Mouse (Mus musculus): Measurements from ENCODE around the gene Bmper. TPM values are rescaled to one million over a fixed set of nuclear protein-coding genes. Genes with fewer than 3 reads are reported as not detected.

Gene Bmper
- total and polyA plus RNA-seq, 2 experiments from 2014 or later: 6.7 to 9.9 TPM

- Histone ChIP-seq H3K9ac (replicated peaks; ENCODE audit: low read length) (no peak overlapping the region), H3K4me3 (ENCODE audit: low read length) (no peak overlapping the region), H3K9me3 (ENCODE audit: low read length) (no peaks in the 10 kb centered on the region), H3K4me2 (ENCODE audit: low read depth, low read length) (no peak overlapping the region), H3K4me1 (ENCODE audit: insufficient read depth, low read length) (no peaks in the 10 kb centered on the region), H3K27ac (no peak overlapping the region), H3K36me3 (ENCODE audit: insufficient read depth, low read length) (no peaks in the 10 kb centered on the region), H3K27me3 (ENCODE audit: insufficient read depth, low read length) (no peaks in the 10 kb centered on the region)
- 71% methylated on average over 5 of the region's 5 CpGs for WGBS
- TF ChIP-seq CTCF (IDR thresholded peaks at IDR 0.05; ENCODE audit: low read depth): no peak
- DNase-seq (ENCODE audit: low spot score): no peak
- ATAC-seq: no peak
These were observed 131.4 kb downstream of the Bmper start for GRCm38 (mm10) chr9:23354201-23354820.

GRCm38 (mm10) chr9:23358108-23358507, 135.2 kb downstream of the Bmper start:
- Histone ChIP-seq H3K4me2 (ENCODE audit: low read depth, low read length) (no peak overlapping the region), H3K27me3 (ENCODE audit: insufficient read depth, low read length) (no peaks in the 10 kb centered on the region), H3K4me3 (ENCODE audit: low read length) (no peak overlapping the region), H3K27ac (no peak overlapping the region), H3K4me1 (ENCODE audit: insufficient read depth, low read length) (no peaks in the 10 kb centered on the region), H3K9ac (replicated peaks; ENCODE audit: low read length) (no peak overlapping the region), H3K9me3 (ENCODE audit: low read length) (no peaks in the 10 kb centered on the region), H3K36me3 (ENCODE audit: insufficient read depth, low read length) (no peaks in the 10 kb centered on the region)
- DNase-seq (ENCODE audit: low spot score) (no peak), ATAC-seq (no peak)
- no peak for TF ChIP-seq CTCF (IDR thresholded peaks at IDR 0.05; ENCODE audit: low read depth)
- 93% methylated on average over 2 of the region's 2 CpGs for WGBS

GRCm38 (mm10) chr9:23363139-23363538, 140.3 kb downstream of the Bmper start:
- 74% methylated on average over 2 of the region's 2 CpGs for WGBS
- ATAC-seq (no peak), DNase-seq (ENCODE audit: low spot score) (no peak)
- no peaks in the 10 kb centered on the region for H3K9me3 ChIP-seq (ENCODE audit: low read length)
- H3K9ac ChIP-seq (replicated peaks; ENCODE audit: low read length): no peak overlapping the region
- H3K4me3 ChIP-seq (ENCODE audit: low read length): no peak overlapping the region
- no peaks in the 10 kb centered on the region for H3K36me3 ChIP-seq (ENCODE audit: insufficient read depth, low read length)
- H3K27me3 ChIP-seq (ENCODE audit: insufficient read depth, low read length): no peaks in the 10 kb centered on the region
- no peak for TF ChIP-seq CTCF (IDR thresholded peaks at IDR 0.05; ENCODE audit: low read depth)
- no peak overlapping the region for H3K4me2 ChIP-seq (ENCODE audit: low read depth, low read length)
- H3K4me1 ChIP-seq (ENCODE audit: insufficient read depth, low read length): no peaks in the 10 kb centered on the region
- no peak overlapping the region for H3K27ac ChIP-seq

GRCm38 (mm10) chr9:23363540-23363939, 140.7 kb downstream of the Bmper start:
- no peak overlapping the region for H3K27ac ChIP-seq
- no peaks in the 10 kb centered on the region for H3K4me1 ChIP-seq (ENCODE audit: insufficient read depth, low read length)
- no peak overlapping the region for H3K9ac ChIP-seq (replicated peaks; ENCODE audit: low read length)
- H3K9me3 ChIP-seq (ENCODE audit: low read length): no peaks in the 10 kb centered on the region
- H3K4me2 ChIP-seq (ENCODE audit: low read depth, low read length): no peak overlapping the region
- DNase-seq (ENCODE audit: low spot score): no peak
- ATAC-seq: no peak
- WGBS: 90% methylated on average over 7 of the region's 7 CpGs
- H3K36me3 ChIP-seq (ENCODE audit: insufficient read depth, low read length): no peaks in the 10 kb centered on the region
- no peak for TF ChIP-seq CTCF (IDR thresholded peaks at IDR 0.05; ENCODE audit: low read depth)
- H3K4me3 ChIP-seq (ENCODE audit: low read length): no peak overlapping the region
- H3K27me3 ChIP-seq (ENCODE audit: insufficient read depth, low read length): no peaks in the 10 kb centered on the region

GRCm38 (mm10) chr9:23364047-23364446, 141.2 kb downstream of the Bmper start:
- Histone ChIP-seq H3K9ac (replicated peaks; ENCODE audit: low read length) (no peak overlapping the region), H3K4me2 (ENCODE audit: low read depth, low read length) (no peak overlapping the region), H3K36me3 (ENCODE audit: insufficient read depth, low read length) (no peaks in the 10 kb centered on the region), H3K27ac (no peak overlapping the region), H3K9me3 (ENCODE audit: low read length) (no peaks in the 10 kb centered on the region), H3K4me1 (ENCODE audit: insufficient read depth, low read length) (no peaks in the 10 kb centered on the region), H3K27me3 (ENCODE audit: insufficient read depth, low read length) (no peaks in the 10 kb centered on the region), H3K4me3 (ENCODE audit: low read length) (no peak overlapping the region)
- TF ChIP-seq CTCF (IDR thresholded peaks at IDR 0.05; ENCODE audit: low read depth): no peak
- ATAC-seq (no peak), DNase-seq (ENCODE audit: low spot score) (no peak)
- 91% methylated on average over 2 of the region's 2 CpGs for WGBS

GRCm38 (mm10) chr9:23368124-23368523, 145.2 kb downstream of the Bmper start:
- Histone ChIP-seq H3K27ac (no peak overlapping the region), H3K9ac (replicated peaks; ENCODE audit: low read length) (no peak overlapping the region), H3K36me3 (ENCODE audit: insufficient read depth, low read length) (no peaks in the 10 kb centered on the region), H3K9me3 (ENCODE audit: low read length) (no peaks in the 10 kb centered on the region), H3K4me2 (ENCODE audit: low read depth, low read length) (no peak overlapping the region), H3K27me3 (ENCODE audit: insufficient read depth, low read length) (no peaks in the 10 kb centered on the region), H3K4me3 (ENCODE audit: low read length) (no peak overlapping the region), H3K4me1 (ENCODE audit: insufficient read depth, low read length) (no peaks in the 10 kb centered on the region)
- peak; percentile 42 for DNase-seq (ENCODE audit: low spot score)
- no peak for ATAC-seq
- no peak; the same call in 1 of the 2 replicates for TF ChIP-seq CTCF (IDR thresholded peaks at IDR 0.05; ENCODE audit: low read depth)

- Histone ChIP-seq H3K4me2 (ENCODE audit: low read depth, low read length) (no peak overlapping the region), H3K36me3 (ENCODE audit: insufficient read depth, low read length) (no peaks in the 10 kb centered on the region), H3K27ac (no peak overlapping the region), H3K9me3 (ENCODE audit: low read length) (no peaks in the 10 kb centered on the region), H3K27me3 (ENCODE audit: insufficient read depth, low read length) (no peaks in the 10 kb centered on the region), H3K4me3 (ENCODE audit: low read length) (no peak overlapping the region), H3K9ac (replicated peaks; ENCODE audit: low read length) (no peak overlapping the region), H3K4me1 (ENCODE audit: insufficient read depth, low read length) (peaks cover 7% of the 10 kb centered on the region; the same call in 1 of the 2 replicates)
- TF ChIP-seq CTCF (IDR thresholded peaks at IDR 0.05; ENCODE audit: low read depth): no peak
- DNase-seq (ENCODE audit: low spot score): no peak
- no peak for ATAC-seq
- 54% methylated on average over 4 of the region's 4 CpGs for WGBS
These were observed 152.0 kb downstream of the Bmper start for GRCm38 (mm10) chr9:23374789-23375460.

All from hindbrain, postnatal 0 days (tissue).